Mouse (Mus musculus) liver, postnatal 0 days (tissue): ENCODE data around the gene Ugt1a6a. TPM values are rescaled to one million over a fixed set of nuclear protein-coding genes. Genes with fewer than 3 reads are reported as not detected.

Source experiments
- ATAC-seq: fragments of 200-750 bp; cut with Nextera tagmentation; 2 replicates; pipeline ENCODE4 v1.8.0; 2017; ENCODE audit warnings: mild to moderate bottlenecking, moderate library complexity
- DNase-seq: peaks from one replicate; pipeline ENCODE4 v3.0.0-alpha.2; 2016
- H3K27ac ChIP-seq: fragments of 300-500 bp; sonication (generic); 2 replicates; pipeline ENCODE4 v1.5.1; 2014; ENCODE audit warnings: antibody characterized with exemption, moderate library complexity, mild to moderate bottlenecking, low read depth
- H3K27me3 ChIP-seq: fragments of 300-500 bp; sonication (generic); 2 replicates; pipeline ENCODE4 v1.6.1; 2014; ENCODE audit warnings: low read length, control low read depth, mixed read lengths; ENCODE audit not compliant: insufficient read depth
- H3K36me3 ChIP-seq: fragments of 300-500 bp; sonication (generic); replicated peaks from 2 replicates; pipeline ENCODE4 v1.6.1; 2014; ENCODE audit warnings: mild to moderate bottlenecking, control low read depth, low read length, moderate library complexity, mixed read lengths; ENCODE audit not compliant: insufficient read depth
- H3K4me1 ChIP-seq: fragments of 300-500 bp; sonication (generic); 2 replicates; pipeline ENCODE4 v1.6.1; 2014; ENCODE audit warnings: antibody characterized with exemption, mild to moderate bottlenecking, control low read depth; ENCODE audit not compliant: insufficient read depth
- H3K4me2 ChIP-seq: fragments of 300-500 bp; sonication (generic); 2 replicates; pipeline ENCODE4 v1.6.1; 2014; ENCODE audit warnings: low read depth, mild to moderate bottlenecking, low read length, moderate library complexity, mixed read lengths
- H3K4me3 ChIP-seq: fragments of 300-500 bp; sonication (generic); 2 replicates; pipeline ENCODE4 v1.5.1; 2014; ENCODE audit warnings: low read depth, low read length
- H3K9ac ChIP-seq: fragments of 300-500 bp; sonication (generic); replicated peaks from 2 replicates; pipeline ENCODE4 v1.6.1; 2014; ENCODE audit warnings: mild to moderate bottlenecking, moderate library complexity
- H3K9me3 ChIP-seq: fragments of 300-500 bp; sonication (generic); 2 replicates; pipeline ENCODE4 v1.6.1; 2016; ENCODE audit warnings: mild to moderate bottlenecking, control low read depth, low read length, mixed read lengths
- CTCF ChIP-seq: sonication (generic); IDR thresholded peaks from 2 replicates; pipeline ENCODE4 v1.5.1; 2016; ENCODE audit warnings: antibody characterized with exemption, low read depth
- EP300 ChIP-seq: IDR thresholded peaks from 2 replicates; pipeline ENCODE4 v1.6.1; 2016; ENCODE audit warnings: antibody characterized with exemption, low read depth, mild to moderate bottlenecking
- WGBS: fragments of 180-500 bp; shearing (Covaris S2); extraction: QIAGEN DNeasy Blood & Tissue Kit; methylation state at CpG from one replicate; pipeline ENCODE4 v1.1.7; 2014; ENCODE audit not compliant: insufficient replicate concordance; 5-methylcytosine and 5-hydroxymethylcytosine counted together
- polyA plus RNA-seq: library from polyadenylated mRNA; unstranded; fragments of >200 nt; fragmentation: Nextera tagmentation; extraction: Ambion mirVana; gene quantifications from 2 replicates; pipeline ENCODE4 v1.2.1, GENCODE M21; 2015

The Ugt1a6a gene
- polyA plus RNA-seq, 1 experiment from 2014 or later = 27.7 TPM

GRCm38 (mm10) chr1:88225741-88226140 lies 91.1 kb downstream of the Ugt1a6a start:
- no peak for TF ChIP-seq EP300
- TF ChIP-seq CTCF = no peak
- H3K4me1 ChIP-seq = no peaks in the 10 kb centered on the region
- DNase-seq (no peak), ATAC-seq (no peak)
- H3K4me3 ChIP-seq = no peak overlapping the region
- peaks cover 17% of the 10 kb centered on the region for H3K9me3 ChIP-seq
- H3K36me3 ChIP-seq = no peaks in the 10 kb centered on the region
- no peak overlapping the region for H3K9ac ChIP-seq
- H3K27ac ChIP-seq = no peak overlapping the region
- no peaks in the 10 kb centered on the region for H3K27me3 ChIP-seq
- no peak overlapping the region for H3K4me2 ChIP-seq

GRCm38 (mm10) chr1:88226670-88227379 lies 92.2 kb downstream of the Ugt1a6a start, which contains the start of gene Mroh2a:
Gene Mroh2a, plus strand, starts transcription at chr1:88226986.
- DNase-seq (peak; percentile 33), ATAC-seq (no peak)
- Histone ChIP-seq H3K9me3 (peaks cover 17% of the 10 kb centered on the region), H3K27me3 (no peaks in the 10 kb centered on the region), H3K36me3 (no peaks in the 10 kb centered on the region), H3K4me1 (no peaks in the 10 kb centered on the region), H3K4me2 (no peak within 1 kb of the TSS), H3K4me3 (no peak within 1 kb of the TSS), H3K9ac (no peak within 1 kb of the TSS), H3K27ac (no peak within 1 kb of the TSS)
- TF ChIP-seq EP300 = no peak
- TF ChIP-seq CTCF = no peak
- 47% methylated on average over 5 of the region's 5 CpGs for WGBS

GRCm38 (mm10) chr1:88227482-88227881 lies 92.9 kb downstream of the Ugt1a6a start:
- no peak overlapping the region for H3K4me3 ChIP-seq
- no peak overlapping the region for H3K27ac ChIP-seq
- H3K27me3 ChIP-seq = no peaks in the 10 kb centered on the region
- ATAC-seq (no peak), DNase-seq (no peak)
- WGBS = 51% methylated on average over 2 of the region's 2 CpGs
- no peaks in the 10 kb centered on the region for H3K4me1 ChIP-seq
- no peak overlapping the region for H3K9ac ChIP-seq
- H3K9me3 ChIP-seq = peaks cover 14% of the 10 kb centered on the region
- TF ChIP-seq CTCF (no peak), EP300 (no peak)
- no peaks in the 10 kb centered on the region for H3K36me3 ChIP-seq
- H3K4me2 ChIP-seq = no peak overlapping the region

- peaks cover 14% of the 10 kb centered on the region for H3K9me3 ChIP-seq
- no peak overlapping the region for H3K27ac ChIP-seq
- no peak overlapping the region for H3K4me3 ChIP-seq
- H3K36me3 ChIP-seq = no peaks in the 10 kb centered on the region
- no peak for TF ChIP-seq CTCF
- no peak for TF ChIP-seq EP300
- H3K27me3 ChIP-seq = no peaks in the 10 kb centered on the region
- ATAC-seq (no peak), DNase-seq (peak; percentile 26)
- no peak overlapping the region for H3K9ac ChIP-seq
- 63% methylated on average over 7 of the region's 7 CpGs for WGBS
- H3K4me2 ChIP-seq = no peak overlapping the region
- no peaks in the 10 kb centered on the region for H3K4me1 ChIP-seq
These were observed 93.5 kb downstream of the Ugt1a6a start for GRCm38 (mm10) chr1:88228121-88228520.

- 72% methylated on average over 3 of the region's 3 CpGs for WGBS
- Histone ChIP-seq H3K4me3 (no peak overlapping the region), H3K4me1 (no peaks in the 10 kb centered on the region), H3K4me2 (no peak overlapping the region), H3K9me3 (peaks cover 14% of the 10 kb centered on the region), H3K27ac (no peak overlapping the region), H3K27me3 (no peaks in the 10 kb centered on the region), H3K36me3 (no peaks in the 10 kb centered on the region), H3K9ac (no peak overlapping the region)
- TF ChIP-seq EP300 (no peak), CTCF (no peak)
- no peak for ATAC-seq
- no peak for DNase-seq
These were observed 95.0 kb downstream of the Ugt1a6a start for GRCm38 (mm10) chr1:88229566-88229965.

GRCm38 (mm10) chr1:88229986-88230385 lies 95.4 kb downstream of the Ugt1a6a start:
- Histone ChIP-seq H3K4me1 (no peaks in the 10 kb centered on the region), H3K36me3 (no peaks in the 10 kb centered on the region), H3K27me3 (no peaks in the 10 kb centered on the region), H3K27ac (no peak overlapping the region), H3K9ac (no peak overlapping the region), H3K4me3 (no peak overlapping the region), H3K9me3 (peaks cover 16% of the 10 kb centered on the region), H3K4me2 (no peak overlapping the region)
- WGBS = 75% methylated on average over 5 of the region's 5 CpGs
- DNase-seq = no peak
- TF ChIP-seq EP300 (no peak), CTCF (no peak)
- no peak for ATAC-seq

- H3K9me3 ChIP-seq = peaks cover 21% of the 10 kb centered on the region
- H3K4me2 ChIP-seq = no peak overlapping the region
- no peaks in the 10 kb centered on the region for H3K4me1 ChIP-seq
- H3K9ac ChIP-seq = no peak overlapping the region
- H3K36me3 ChIP-seq = no peaks in the 10 kb centered on the region
- no peak overlapping the region for H3K27ac ChIP-seq
- H3K4me3 ChIP-seq = no peak overlapping the region
- no peak for TF ChIP-seq EP300
- no peak for TF ChIP-seq CTCF
- no peak for ATAC-seq
- no peak for DNase-seq
- H3K27me3 ChIP-seq = no peaks in the 10 kb centered on the region
- 69% methylated on average over 7 of the region's 7 CpGs for WGBS
These were observed 95.8 kb downstream of the Ugt1a6a start for GRCm38 (mm10) chr1:88230421-88230820.
